Mouse (Mus musculus): ENCODE data around the gene Gm42878. TPM values are rescaled to one million over a fixed set of nuclear protein-coding genes. Genes with fewer than 3 reads are reported as not detected.

Gm42878 gene
- not detected in 2 replicates for polyA plus RNA-seq (2014; fragmentation: Nextera tagmentation; extraction: Ambion mirVana)

- Histone ChIP-seq H3K27ac (ENCODE audit: low read depth) (peak within 1 kb of the TSS; percentile 92), H3K4me1 (ENCODE audit: insufficient read depth) (peaks cover 8% of the 10 kb centered on the region; the same call in 1 of the 2 replicates), H3K9me3 (ENCODE audit: low read depth, low read length) (no peaks in the 10 kb centered on the region), H3K4me2 (peak within 1 kb of the TSS; percentile 82), H3K36me3 (ENCODE audit: insufficient read depth) (no peaks in the 10 kb centered on the region), H3K27me3 (ENCODE audit: insufficient read depth, low read length) (no peaks in the 10 kb centered on the region), H3K9ac (peak within 1 kb of the TSS; percentile 97), H3K4me3 (ENCODE audit: low read depth, low read length) (peak within 1 kb of the TSS; percentile 99)
- ATAC-seq (ENCODE audit: insufficient read depth) = peak; percentile 52
- DNase-seq = peak; percentile 42
- no peak for TF ChIP-seq CTCF (IDR thresholded peaks at IDR 0.05; ENCODE audit: low read depth)
- under 1% methylated on average over 73 of the region's 97 CpGs for WGBS
These were observed at the start of gene Gm42878, which contains the start of gene Adam1a for GRCm38 (mm10) chr5:121544910-121545792. Gene Gm42878, minus strand, starts transcription at chr5:121545482. Gene Adam1a, minus strand, starts transcription at chr5:121545482.

DNA sequence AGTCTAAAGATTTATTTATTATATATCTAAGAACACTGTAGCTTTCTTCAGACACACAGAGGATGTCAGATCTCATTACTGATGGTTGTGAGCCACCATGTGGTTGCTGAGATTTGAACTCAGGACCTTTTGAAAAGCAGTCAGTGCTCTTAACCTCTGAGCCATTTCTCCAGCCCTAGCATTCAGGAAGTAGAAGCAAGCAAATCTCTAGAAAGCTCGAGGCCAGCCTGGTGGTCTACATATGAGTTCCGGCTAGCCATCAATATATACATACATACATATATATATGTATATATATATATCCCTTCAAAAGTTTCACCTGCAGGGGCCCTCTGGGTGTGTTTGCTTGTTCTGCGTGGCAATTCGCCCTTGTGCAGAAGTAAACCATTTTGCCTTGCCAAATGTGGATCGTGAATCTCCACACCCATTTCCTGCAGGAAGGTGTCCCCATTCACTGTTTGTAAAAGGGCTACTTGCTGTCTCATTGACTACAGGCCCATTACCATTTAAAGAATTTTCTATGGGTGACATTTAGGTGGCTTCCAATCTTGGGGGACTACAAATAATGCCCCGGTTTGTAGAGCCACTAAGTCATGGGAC, 49.5 kb upstream of the Gm42878 start:
- Histone ChIP-seq H3K4me2 (no peak overlapping the region), H3K27ac (ENCODE audit: low read depth) (no peak overlapping the region), H3K9ac (no peak overlapping the region), H3K36me3 (ENCODE audit: insufficient read depth) (no peaks in the 10 kb centered on the region), H3K27me3 (ENCODE audit: insufficient read depth, low read length) (no peaks in the 10 kb centered on the region), H3K9me3 (ENCODE audit: low read depth, low read length) (no peaks in the 10 kb centered on the region), H3K4me1 (ENCODE audit: insufficient read depth) (no peaks in the 10 kb centered on the region), H3K4me3 (ENCODE audit: low read depth, low read length) (no peak overlapping the region)
- no peak for ATAC-seq (ENCODE audit: insufficient read depth)
- DNase-seq = no peak
- TF ChIP-seq CTCF (IDR thresholded peaks at IDR 0.05; ENCODE audit: low read depth) = no peak
- WGBS = 77% methylated on average over 6 of the region's 6 CpGs

- H3K36me3 ChIP-seq (ENCODE audit: insufficient read depth) = no peaks in the 10 kb centered on the region
- peak; percentile 39 for TF ChIP-seq CTCF (IDR thresholded peaks at IDR 0.05; ENCODE audit: low read depth)
- peak within 1 kb of the TSS; percentile 93 for H3K4me2 ChIP-seq
- WGBS = 3% methylated on average over 47 of the region's 47 CpGs
- H3K4me1 ChIP-seq (ENCODE audit: insufficient read depth) = no peaks in the 10 kb centered on the region
- no peaks in the 10 kb centered on the region for H3K27me3 ChIP-seq (ENCODE audit: insufficient read depth, low read length)
- peak; percentile 89 for ATAC-seq (ENCODE audit: insufficient read depth)
- DNase-seq = peak; percentile 94
- no peaks in the 10 kb centered on the region for H3K9me3 ChIP-seq (ENCODE audit: low read depth, low read length)
- peak within 1 kb of the TSS; percentile 44 for H3K27ac ChIP-seq (ENCODE audit: low read depth)
- peak within 1 kb of the TSS; percentile 86 for H3K9ac ChIP-seq
- peak within 1 kb of the TSS; percentile 78 for H3K4me3 ChIP-seq (ENCODE audit: low read depth, low read length)
These were observed 48.4 kb upstream of the Gm42878 start, which contains the start of gene Aldh2 for GRCm38 (mm10) chr5:121593451-121594401. Gene Aldh2, minus strand, starts transcription at chr5:121593824.

DNA sequence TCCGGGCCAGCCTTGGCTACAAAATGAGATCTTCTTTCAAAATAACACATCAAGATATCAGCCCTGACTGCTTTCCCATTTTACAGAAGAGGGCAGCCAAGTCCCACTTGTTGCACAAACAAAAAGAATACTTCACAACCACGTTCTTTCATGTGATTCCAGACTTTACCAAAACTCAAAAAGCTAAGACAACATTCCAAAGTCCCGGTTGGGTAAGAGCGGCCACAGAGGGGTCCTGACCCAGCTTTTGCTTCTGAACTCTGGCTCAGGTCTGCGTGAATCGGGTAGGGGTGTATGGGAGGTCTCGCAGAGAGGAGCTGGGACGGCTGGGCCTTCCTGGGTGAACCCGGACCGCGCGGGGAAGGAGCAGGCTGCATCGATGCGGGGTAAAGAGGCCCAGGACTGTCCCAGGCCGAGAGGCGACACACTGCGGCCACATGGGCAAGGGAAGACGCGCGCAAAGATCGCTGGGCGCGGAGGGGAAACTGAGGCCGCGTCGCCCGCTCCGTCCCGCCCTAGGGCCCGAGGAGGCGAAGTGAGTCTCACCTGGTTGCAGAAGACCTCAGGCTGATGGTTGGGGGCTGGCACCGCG, 47.6 kb upstream of the Gm42878 start:
- H3K27me3 ChIP-seq (ENCODE audit: insufficient read depth, low read length) = no peaks in the 10 kb centered on the region
- peak overlapping the region; percentile 44 for H3K27ac ChIP-seq (ENCODE audit: low read depth)
- no peaks in the 10 kb centered on the region for H3K4me1 ChIP-seq (ENCODE audit: insufficient read depth)
- ATAC-seq (ENCODE audit: insufficient read depth) (peak; percentile 70), DNase-seq (no peak)
- H3K9ac ChIP-seq = peak overlapping the region; percentile 86
- WGBS = 3% methylated on average over 33 of the region's 33 CpGs
- no peaks in the 10 kb centered on the region for H3K9me3 ChIP-seq (ENCODE audit: low read depth, low read length)
- H3K36me3 ChIP-seq (ENCODE audit: insufficient read depth) = no peaks in the 10 kb centered on the region
- no peak for TF ChIP-seq CTCF (IDR thresholded peaks at IDR 0.05; ENCODE audit: low read depth)
- H3K4me2 ChIP-seq = peak overlapping the region; percentile 93
- H3K4me3 ChIP-seq (ENCODE audit: low read depth, low read length) = peak overlapping the region; percentile 78

DNA sequence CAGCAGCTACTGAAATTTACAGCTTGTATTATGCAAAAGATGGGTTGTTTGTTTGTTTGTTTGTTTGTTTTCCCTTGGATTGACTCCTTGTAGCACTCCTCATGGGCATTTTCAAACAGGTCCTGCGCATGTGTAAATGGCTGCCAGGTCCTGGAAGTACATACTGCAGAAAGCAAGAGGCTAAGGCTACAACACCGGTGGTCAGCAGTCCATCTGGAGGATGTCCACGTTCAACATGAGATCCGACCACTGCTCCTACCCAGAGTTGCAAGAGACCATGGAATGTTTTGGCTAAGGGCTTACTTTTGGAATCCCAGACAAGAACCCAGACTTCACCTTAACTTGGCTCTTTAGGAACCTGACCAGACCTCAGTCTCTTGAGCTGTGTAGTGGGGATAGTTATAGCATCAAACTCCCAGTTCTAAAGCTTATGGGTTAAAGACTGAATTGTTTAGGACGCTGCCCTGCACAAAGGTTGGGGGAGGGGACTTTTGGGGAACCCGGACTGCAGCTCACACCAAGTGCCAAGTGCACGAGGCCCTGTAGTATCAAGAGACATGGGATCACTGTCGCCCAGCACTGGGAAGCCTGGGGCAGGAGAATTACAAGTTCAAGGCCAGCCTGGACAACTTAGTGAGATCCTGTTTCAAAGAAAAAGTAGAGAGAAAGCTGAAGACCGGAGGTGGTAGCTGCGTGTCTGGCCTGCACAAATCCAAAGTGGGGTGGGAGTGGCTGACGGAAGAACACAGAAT, 47.0 kb upstream of the Gm42878 start:
- WGBS = 52% methylated on average over 11 of the region's 11 CpGs
- Histone ChIP-seq H3K9me3 (ENCODE audit: low read depth, low read length) (no peaks in the 10 kb centered on the region), H3K9ac (peak overlapping the region; percentile 86; the same call in 1 of the 2 replicates), H3K4me1 (ENCODE audit: insufficient read depth) (peaks cover 4% of the 10 kb centered on the region; the same call in 1 of the 2 replicates), H3K36me3 (ENCODE audit: insufficient read depth) (no peaks in the 10 kb centered on the region), H3K27ac (ENCODE audit: low read depth) (no peak overlapping the region), H3K4me2 (peak overlapping the region; percentile 93), H3K4me3 (ENCODE audit: low read depth, low read length) (peak overlapping the region; percentile 78), H3K27me3 (ENCODE audit: insufficient read depth, low read length) (no peaks in the 10 kb centered on the region)
- DNase-seq (peak; percentile 42), ATAC-seq (ENCODE audit: insufficient read depth) (no peak)
- no peak for TF ChIP-seq CTCF (IDR thresholded peaks at IDR 0.05; ENCODE audit: low read depth)
